Mouse (Mus musculus) adrenal gland, adult 8-10 months (tissue): Measurements from ENCODE around the gene Prn. TPM values are rescaled to one million over a fixed set of nuclear protein-coding genes. Genes with fewer than 3 reads are reported as not detected.
A peak's percentile ranks its signal among the peaks of the same experiment; 100 is the strongest.

Experiments used
- DNase-seq: peaks from one replicate; pipeline ENCODE4 v3.0.0; 2022
- total RNA-seq, 4 experiments: library from RNA; stranded (reverse); gene quantifications; 2 replicates each; pipeline ENCODE4 v1.2.4; 2022

Prn gene
- total RNA-seq, 4 experiments from 2014 or later = not detected

DNA sequence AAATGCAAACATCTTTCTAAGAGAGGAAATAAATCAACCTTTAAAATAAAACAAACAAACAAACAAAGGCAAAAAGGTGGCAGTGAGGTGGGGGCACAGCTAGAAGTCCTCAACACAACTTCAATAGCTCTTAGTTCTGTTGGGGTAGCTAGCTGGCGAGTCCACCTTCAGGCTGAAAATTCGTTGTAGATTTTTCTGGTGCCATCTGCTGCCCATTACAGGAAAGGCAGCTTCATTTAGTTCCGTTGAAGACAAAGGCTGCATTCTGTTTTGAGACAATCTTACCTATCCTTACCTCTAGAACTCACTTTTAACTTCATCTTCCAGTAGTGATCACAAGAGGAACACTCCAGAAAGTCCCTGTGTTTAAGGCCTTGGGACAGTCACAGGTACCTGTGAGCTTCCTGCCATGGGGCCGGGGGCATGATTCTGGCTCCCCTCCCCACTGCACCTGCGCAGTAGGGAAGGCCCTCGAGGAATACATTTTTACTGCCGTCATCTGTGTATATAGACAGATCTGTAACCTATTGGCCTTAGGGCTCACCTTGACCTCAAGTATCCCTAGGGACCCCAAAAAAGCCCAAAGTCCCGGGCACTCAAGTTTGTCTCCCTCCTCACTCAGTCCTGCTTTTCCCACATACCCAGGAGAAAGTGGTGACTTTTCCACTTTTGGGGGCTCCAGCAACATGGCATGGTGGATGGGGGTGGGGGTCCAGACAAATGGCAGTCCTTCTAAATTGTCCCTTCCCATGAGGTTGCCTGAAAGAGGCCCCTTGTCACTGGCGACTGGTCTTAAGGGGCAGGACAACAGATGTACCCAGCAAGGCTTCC is 40.2 kb downstream of the Prn start:
- DNase-seq = no peak

DNA sequence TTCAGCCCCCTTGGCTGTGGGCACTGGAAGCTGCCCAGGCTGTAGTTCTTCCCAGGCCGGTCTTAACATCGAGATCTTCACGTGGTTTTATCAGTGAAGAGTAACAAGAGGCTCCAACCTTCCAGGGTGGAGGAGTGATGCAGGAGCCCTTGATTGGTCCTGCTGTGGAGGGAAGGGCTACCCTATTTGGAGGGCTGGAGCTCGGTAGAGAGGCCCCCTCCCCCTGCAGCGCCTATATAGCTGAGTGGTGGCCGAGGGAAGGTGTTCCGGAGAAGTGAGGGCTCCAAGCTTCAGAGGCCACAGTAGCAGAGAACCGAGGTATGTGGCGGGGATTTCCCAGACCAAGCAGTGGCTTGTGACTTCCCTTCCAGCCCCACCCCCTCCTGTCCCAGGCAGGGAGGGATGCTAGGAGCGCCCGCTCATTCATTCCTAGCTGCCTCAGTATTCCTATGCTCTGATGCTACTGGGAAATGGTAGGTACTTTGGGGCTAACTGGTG is 40.9 kb downstream of the Prn start, which contains the start of gene Prnd:
Gene Prnd, plus strand, starts transcription at position 264 of the 498 bp plus-strand sequence.
- DNase-seq = no peak

DNA sequence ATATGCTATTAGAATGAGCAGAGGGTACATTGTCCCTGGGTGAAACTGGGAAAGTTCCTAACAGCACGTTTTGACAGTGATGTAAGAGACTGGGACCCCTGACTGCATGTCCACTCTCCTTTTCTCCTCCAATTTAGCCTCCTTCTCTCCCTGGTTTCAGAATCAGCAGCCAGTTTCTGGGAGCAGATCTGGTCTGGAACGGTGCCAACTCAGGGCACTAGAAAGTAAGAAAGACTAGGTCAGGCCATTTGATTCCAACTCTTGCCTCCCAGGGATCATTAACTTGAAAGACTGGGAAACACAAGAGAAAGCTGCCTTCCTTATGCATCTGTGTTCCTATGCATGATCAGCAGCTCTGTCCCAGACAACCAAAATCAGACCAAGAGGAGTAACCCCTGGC is 42.7 kb downstream of the Prn start:
- no peak for DNase-seq

DNA sequence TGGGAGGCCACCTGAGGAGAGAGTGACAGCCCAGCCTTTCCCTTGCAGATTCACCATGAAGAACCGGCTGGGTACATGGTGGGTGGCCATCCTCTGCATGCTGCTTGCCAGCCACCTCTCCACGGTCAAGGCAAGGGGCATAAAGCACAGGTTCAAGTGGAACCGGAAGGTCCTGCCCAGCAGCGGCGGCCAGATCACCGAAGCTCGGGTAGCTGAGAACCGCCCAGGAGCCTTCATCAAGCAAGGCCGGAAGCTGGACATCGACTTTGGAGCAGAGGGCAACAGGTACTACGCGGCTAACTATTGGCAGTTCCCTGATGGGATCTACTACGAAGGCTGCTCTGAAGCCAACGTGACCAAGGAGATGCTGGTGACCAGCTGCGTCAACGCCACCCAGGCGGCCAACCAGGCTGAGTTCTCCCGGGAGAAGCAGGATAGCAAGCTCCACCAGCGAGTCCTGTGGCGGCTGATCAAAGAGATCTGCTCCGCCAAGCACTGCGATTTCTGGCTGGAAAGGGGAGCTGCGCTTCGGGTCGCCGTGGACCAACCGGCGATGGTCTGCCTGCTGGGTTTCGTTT is 43.3 kb downstream of the Prn start:
- no peak for DNase-seq

DNA sequence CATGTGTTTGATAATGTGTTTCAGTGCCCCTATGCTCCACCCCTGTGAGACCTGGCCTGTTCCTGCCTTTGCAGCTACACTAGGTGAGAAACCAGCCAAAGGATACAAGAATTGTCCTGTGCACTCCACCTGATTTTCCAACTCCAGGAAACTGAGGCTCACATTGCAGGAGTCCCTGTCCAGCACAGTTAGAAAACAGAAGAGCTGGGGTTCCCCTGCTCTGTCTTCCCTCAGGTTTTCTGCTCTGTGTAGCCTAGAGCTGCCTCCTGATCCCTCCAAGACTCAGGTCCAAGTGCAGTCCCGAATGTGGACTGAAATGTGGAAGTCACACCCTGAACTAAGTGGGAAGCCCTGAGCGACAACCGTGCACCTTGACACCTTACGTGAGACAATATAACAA is 44.0 kb downstream of the Prn start:
- DNase-seq = no peak

DNA sequence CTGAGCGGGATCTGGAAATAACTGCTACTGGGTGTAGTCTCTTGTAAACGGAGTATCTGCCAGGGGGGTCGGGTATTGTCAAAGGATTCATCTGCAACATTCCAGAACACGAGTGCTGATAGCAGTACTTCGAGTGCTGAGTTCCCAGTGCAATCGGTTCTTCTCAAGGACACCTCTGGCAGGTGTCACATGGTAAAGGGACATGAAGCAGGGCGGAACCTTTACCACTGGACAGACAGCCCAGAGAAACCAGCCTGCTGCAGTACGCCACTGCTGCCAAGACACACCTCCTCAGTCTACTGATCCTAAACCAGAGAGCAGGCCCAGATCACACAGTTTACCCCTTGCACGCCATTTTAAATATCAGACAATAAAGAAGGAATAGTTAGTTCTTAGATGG is 45.1 kb downstream of the Prn start:
- DNase-seq = peak; percentile 62

DNA sequence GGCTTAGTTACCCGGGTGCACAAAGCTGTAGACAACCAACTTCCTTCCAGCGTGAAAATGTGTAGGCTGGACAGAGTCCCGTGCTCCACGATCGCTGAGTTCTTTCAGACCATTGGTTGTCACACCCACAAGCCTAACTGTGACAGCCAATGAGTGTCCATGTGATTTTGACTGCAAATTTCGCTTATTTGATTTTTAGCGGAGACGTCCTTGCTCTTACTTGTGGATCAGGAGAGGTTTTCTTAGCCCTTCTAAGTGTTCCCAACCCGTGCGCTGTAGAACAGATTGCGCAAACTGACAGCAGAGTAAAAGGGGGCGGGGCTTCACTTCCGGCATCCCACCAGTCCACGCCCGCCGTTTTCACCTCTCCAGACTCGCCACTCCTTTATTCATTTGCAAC is 45.5 kb downstream of the Prn start:
- no peak for DNase-seq

DNA sequence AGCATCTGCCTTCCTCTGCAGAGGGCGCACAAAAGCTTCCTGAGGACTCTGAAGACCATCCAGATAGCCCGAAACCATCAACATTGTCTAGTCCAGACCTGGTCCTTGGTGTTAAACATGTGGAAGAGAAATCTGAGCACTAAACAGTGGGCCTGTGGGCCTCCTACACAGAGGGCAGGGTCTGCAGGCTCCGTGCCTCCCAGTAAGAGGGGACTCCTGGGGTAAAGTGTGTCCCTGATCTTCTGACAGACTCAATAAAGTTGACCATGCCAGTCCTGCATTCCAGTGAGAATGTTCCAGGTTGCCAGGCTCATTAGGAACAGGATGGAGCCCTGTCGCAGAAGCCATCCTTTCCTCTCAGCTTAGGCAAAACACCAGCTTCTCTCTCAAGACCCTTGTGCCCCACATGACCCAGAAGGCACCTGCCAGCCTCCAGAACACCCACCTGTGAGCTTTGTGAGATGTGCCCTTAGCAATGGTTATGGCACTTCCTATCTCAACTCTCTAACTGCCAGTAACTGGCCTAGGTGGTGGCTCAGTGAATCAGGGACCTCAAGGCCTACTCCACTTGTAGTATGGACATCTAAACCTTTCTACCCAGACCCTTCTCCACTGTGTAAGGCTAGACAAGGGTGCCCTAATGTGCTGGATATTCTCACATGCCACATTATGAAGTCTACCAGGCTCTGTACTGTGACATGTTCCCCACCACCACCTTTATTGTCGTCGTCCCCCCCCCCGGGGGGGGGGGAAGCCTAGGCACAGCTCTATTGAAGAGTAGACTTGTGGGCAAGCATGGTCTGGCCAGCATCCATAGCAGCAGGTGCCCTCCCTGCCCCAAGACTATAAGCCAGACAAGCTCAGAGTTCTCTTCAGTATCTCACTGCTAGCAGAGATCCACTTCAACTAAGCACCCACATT is 46.8 kb downstream of the Prn start:
- DNase-seq = no peak

DNA sequence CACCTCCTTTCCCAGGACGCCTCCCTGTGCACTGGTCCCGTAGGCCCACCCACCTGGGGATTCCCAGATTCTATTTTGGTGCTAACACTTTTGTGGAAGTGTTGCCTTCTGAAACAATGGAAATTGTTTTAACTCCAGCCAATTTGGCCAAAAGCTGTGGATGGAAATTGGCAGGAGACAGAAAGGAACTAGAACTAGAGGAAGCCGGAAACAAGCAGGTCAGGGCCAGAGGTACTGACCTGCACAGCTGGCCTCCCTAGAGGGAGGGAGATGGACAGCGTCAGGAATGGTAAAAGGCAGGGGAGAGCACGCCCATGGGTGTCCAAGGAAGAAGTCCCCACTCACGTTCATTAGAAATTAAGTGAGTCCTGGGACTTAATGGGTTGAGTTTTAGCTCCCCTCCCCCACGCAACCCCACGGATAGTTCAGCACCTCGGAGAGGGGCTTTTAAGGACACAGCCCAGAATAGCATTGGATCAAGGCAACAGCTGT is 48.0 kb downstream of the Prn start:
- no peak for DNase-seq

DNA sequence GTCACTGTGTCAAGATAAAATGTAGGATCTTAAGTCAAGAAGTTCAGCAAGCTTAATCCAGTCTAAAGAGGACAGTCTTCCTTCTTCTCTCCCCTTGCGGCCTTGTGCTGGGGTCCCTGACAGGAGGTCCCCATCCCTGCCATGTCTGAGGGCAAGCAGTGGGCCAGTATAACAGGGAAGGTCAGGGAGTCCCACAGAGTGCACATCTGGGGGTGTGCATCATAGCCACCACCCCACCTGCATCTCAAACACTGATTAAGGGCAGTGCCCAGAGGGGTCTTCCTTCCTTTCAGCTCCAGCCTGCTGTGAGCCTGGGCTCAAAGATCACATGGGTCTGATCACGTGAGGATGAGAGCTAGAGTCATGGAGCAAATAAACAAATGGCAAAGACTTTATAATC is 51.9 kb downstream of the Prn start:
- no peak for DNase-seq

DNA sequence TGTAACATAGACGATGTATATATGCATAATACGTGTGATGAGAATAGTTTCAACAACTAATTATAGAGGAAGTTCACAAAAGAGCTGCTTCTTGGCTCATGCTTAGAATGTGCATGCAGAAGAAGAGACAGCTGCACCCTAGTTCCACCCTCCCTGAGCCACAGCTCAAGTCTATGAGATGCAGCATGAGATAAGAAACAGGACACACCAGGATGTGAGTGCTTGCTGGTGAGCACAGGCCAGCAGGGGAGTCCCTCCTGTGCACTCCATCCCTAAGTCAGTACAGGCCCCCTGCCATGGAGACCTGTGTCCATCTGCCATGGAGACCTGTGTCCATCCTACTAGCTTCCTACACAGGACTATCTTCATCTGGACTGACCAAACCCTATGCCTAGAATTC is 60.8 kb downstream of the Prn start:
- no peak for DNase-seq

DNA sequence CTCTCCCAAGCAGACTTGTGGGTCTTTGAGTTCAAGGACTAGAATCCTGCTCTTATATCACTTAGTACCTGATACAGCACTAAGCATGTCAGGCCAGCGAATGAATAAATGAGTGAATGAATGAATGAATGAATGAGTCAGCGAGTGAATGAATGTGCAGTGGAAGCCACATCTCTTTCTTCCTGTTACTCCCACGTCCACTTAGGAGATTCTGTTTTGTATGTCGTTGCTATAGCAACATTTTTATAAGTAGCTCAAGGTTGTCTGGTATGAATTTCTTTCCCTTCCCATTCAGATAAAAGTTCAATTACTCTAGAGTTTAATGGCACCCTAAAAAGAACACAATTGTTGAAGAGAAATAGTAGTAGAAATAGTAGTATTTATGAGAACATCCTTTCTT is 61.3 kb downstream of the Prn start:
- DNase-seq = no peak

DNA sequence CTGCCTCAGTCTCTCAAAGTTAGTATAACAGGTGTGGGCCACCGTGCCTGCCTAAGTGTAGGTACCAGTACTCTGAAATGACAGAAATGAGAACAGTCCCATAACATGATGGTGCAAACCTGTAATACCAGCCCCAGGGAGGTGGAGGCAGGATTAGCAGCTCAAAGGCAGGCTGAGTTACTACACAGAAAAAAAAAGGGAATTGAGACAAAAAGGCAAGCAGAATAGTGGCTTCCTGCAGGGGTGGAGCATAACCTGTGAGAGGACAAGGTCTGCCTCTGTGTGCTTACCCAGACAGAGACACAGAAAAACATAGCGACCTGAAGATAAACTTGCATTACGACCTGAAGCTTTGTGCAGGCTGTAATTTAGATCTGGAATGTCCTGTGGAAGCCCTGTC is 66.9 kb downstream of the Prn start:
- no peak for DNase-seq

DNA sequence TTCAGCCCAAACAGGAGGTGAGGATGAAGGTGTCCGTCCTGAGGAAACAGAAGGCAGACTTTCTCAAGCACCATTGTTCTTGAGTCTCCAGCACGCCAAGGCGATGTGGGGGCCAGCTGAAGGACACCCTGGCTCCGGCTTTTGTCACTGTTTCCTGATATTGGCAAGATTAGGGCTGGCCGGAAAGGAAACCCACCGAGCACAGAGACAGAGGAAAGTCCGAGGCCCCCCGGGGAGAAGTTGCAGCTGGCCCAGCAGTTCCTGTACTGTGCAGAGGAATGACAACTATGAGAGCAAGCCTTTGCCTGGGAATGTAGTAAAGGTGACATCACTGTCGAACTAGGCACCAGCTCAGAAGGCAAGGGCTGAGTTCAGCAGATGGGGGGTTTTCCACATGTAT is 71.1 kb downstream of the Prn start:
- DNase-seq = peak; percentile 12

DNA sequence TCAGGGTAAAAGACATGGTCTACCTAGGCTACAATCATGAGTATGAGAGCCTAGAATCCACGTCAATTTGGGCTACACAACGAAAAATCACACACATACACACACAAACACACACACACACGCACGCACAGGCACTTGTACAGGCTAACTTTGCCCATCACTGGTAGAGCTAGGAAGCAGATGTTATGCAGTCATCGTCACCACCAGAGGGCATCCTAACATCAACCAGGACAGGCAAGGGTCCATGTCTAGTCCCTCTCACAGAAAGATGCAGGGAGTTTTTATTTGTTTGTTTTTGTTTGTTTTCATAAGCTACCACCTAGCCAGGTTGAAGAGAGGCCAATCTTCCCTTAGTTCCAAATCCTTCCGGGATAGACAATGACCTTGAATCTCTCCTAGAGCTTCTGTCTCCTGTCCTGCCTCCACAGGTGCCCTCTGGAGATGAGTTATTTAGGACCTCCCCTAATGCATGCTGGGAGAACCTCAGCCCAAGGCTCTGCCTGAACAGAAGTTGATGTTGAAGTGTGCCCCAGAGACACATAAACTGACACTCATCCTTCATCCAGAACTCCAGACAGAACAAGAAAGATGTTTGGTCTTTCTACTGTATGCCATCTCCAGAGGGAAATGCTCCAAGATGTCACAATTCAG is 72.9 kb downstream of the Prn start:
- peak; percentile 38 for DNase-seq

DNA sequence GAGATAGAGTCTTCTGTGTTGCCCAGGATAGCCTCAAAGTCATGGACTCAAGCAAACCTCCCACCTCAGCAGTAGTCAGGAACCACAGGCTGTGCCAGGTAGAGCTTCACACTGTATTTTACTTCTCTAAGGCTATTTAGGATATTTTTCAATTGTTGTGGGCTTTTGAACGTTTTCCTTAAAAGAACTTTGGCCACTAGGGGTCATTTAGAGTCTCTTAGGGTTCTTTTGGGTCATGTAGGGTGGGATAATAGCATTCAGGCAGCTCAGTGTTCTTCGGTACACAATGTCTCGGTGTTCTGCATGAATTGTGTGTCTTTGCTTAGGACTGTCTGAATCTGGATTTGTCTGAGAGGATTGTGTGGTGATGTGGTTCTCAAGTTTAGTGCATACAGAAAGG is 78.2 kb downstream of the Prn start:
- DNase-seq = no peak

DNA sequence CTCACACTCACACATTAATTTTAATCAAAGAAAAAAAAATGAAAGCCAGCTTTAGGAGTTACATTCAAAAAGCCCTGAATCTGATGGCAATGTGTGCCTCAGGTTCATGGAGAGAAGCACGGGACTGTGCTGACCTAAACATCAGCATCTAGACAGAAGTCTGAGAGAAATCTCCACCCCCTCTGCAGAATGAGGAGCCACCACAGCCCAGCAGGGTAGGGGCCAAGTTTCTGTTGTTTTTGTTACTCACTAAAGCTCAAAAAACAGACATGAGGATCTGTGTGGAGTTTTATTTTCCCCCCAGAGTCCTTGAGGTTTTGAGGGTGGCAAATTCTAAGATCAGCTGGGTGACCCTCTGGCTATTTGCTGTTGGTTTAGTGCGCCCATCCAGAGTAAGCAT is 78.8 kb downstream of the Prn start:
- DNase-seq = no peak

DNA sequence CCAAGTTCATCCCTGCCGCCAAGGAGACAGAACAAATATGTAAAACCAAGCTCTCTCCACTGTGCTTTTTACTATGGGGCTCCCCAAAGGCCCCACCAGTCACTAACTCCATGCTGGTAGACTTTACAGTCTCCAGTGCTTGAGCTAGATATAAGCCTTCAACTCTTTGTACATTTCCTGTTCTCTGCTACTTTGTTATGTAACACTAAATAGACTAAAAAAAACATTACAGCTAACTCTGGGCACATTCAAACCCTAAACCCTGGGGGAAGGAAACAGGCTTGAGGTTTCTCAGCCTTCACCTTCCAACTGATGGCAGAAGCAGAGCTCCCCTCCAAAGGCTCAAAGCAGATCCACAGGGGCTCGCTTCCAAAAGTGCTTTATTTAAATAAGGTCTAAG is 82.7 kb downstream of the Prn start:
- DNase-seq = no peak

DNA sequence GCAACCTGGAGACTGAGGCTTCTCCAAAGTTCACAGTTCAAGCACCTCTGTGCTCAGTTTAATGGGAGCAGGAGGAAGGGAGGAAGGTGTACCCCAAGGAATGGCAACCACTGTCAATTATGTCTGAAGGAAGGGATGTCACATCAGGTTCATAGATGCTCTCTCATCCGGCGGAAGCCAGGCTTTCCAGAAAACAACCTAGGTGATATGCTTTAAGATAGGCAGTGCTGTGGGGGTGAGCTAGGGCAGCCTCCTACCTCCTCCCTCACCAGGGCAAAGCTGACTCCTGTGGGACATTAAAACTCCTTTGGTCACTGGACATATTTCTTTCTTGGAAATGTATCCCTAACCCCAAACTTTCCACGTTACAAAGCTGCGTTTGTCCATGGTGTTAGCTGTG is 83.4 kb downstream of the Prn start:
- DNase-seq = no peak

DNA sequence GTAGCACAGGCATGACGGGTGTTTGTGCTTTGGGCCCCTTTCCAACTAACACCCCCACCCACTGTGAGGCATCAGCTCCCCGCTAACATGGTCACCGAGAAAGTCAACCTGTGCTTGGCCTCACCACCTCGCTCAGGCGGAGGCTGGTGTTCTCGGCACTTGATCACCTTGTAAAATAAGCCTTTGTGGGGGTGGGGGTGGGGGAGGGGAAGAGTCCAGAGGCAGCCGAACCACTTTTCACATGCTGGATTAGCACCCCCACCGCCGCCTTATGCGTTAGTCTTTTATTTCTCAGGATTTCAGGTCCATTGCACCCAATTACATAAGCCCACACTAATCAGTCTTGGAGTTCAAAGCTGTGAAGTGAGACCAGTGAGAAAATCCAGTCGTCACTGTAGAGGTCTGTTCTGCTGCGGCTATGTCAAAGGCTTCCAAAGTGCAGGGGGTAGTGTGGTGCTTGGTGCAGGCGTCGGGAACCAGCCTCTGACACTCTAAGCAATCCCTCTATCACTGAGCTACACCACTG is 83.9 kb downstream of the Prn start:
- DNase-seq = no peak

DNA sequence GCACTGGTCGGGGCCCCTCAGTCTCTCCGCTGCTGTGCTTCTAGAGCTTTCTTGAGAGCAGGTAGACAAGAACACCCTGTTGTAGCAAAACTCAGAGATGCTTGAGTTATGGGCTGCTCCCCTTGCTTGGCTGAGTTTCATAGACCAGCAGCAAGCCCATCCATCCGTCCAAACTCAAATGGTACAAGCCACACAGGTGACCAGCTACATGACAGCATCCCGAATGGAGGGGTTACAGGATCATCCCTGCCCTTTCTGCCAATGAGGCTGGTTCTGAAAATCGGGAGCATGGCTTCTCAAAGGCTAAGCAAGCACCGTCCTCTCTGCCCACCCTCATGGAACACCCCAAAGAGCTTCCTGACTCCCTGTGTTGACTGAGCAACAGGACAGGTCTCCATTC is 85.2 kb downstream of the Prn start:
- no peak for DNase-seq

DNA sequence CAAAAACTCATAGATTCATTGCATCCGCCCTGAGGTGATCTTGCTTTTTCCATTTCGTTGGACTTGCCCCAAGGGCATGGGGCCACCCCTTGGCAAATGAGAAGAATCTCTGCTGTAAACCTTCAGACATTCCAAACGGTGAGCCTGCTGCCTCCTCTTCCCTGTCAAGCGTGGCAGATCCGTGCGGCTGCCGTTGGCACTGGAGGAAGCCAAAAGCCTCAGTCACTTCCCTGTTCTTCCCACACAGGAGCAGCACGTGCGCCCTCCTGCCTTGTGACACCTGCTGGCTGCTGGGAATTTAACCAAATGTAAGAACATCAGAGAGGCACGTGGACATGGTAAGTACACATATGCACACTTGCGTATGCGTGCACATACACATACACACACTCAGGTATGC is 86.0 kb downstream of the Prn start:
- DNase-seq = no peak
